Mouse (Mus musculus) heart, postnatal 0 days (tissue): ENCODE measurements around the gene Hist1h1a.

ENCODE experiments used
- CTCF ChIP-seq: IDR thresholded peaks from 2 replicates; pipeline ENCODE4 v1.5.1; 2016; ENCODE audit warnings: antibody characterized with exemption, control low read depth, low read depth
- EP300 ChIP-seq: IDR thresholded peaks from 2 replicates; pipeline ENCODE4 v1.6.1; 2016; ENCODE audit warnings: antibody characterized with exemption, low read depth

DNA sequence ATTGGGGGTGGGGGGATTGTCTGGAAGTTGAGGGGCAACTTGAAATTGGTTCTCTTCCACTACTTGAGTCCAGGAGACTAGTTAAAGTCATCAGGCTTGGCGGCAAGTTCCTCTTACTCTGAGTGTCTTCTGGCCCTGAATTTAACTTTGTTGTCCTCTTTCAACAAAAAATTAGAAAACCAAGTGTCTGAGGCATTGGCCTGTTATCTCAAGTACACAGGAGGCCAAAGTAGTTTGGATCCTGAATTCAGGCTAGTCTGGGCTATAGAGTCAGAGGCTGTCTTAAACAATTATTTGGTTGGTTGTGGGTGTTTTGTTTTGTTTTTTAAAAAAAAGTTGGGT is 1.7 kb downstream of the Hist1h1a start:
- TF ChIP-seq CTCF, result no peak
- TF ChIP-seq EP300, result no peak
